Mouse (Mus musculus): ENCODE results near the gene Stpg4. TPM values are rescaled to one million over a fixed set of nuclear protein-coding genes. Genes with fewer than 3 reads are reported as not detected.

The Stpg4 gene
- polyA plus RNA-seq, 1 experiment from 2014 or later: not detected

DNA sequence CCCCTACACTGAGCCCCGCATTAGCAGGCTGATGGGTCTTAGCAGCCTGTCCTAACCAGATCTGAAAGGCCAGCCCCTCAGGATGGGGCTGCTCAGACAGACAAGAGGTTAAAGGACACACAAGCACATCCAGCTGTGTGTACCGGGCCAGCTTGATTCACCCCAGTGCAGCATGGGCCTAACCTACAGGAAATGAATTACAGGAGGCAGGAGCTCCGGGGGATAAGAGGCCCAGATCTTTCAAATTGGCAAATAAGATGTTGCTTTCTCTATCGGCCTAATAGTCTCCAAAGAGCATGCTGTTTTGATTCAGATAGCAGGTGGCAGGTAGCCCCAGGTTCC is 82.3 kb downstream of the Stpg4 start:
- Histone ChIP-seq H3K4me1 (ENCODE audit: control insufficient read depth, insufficient read depth, low read length) (no peaks in the 10 kb centered on the region), H3K9me3 (ENCODE audit: control insufficient read depth, low read length) (no peaks in the 10 kb centered on the region), H3K27me3 (ENCODE audit: control insufficient read depth, insufficient read depth, low read length) (no peaks in the 10 kb centered on the region), H3K9ac (replicated peaks; ENCODE audit: low read length) (no peak overlapping the region), H3K4me3 (replicated peaks; ENCODE audit: low read depth, low read length) (no peak overlapping the region), H3K27ac (replicated peaks; ENCODE audit: low read depth, low read length) (no peak overlapping the region), H3K36me3 (ENCODE audit: control insufficient read depth, insufficient read depth, low read length) (no peaks in the 10 kb centered on the region; the same call in 1 of the 2 replicates), H3K4me2 (ENCODE audit: low read length) (no peak overlapping the region)
- DNase-seq (no peak), ATAC-seq (ENCODE audit: low FRiP score, low TSS enrichment) (no peak)
- 59% methylated on average over 4 of the region's 4 CpGs for WGBS

DNA sequence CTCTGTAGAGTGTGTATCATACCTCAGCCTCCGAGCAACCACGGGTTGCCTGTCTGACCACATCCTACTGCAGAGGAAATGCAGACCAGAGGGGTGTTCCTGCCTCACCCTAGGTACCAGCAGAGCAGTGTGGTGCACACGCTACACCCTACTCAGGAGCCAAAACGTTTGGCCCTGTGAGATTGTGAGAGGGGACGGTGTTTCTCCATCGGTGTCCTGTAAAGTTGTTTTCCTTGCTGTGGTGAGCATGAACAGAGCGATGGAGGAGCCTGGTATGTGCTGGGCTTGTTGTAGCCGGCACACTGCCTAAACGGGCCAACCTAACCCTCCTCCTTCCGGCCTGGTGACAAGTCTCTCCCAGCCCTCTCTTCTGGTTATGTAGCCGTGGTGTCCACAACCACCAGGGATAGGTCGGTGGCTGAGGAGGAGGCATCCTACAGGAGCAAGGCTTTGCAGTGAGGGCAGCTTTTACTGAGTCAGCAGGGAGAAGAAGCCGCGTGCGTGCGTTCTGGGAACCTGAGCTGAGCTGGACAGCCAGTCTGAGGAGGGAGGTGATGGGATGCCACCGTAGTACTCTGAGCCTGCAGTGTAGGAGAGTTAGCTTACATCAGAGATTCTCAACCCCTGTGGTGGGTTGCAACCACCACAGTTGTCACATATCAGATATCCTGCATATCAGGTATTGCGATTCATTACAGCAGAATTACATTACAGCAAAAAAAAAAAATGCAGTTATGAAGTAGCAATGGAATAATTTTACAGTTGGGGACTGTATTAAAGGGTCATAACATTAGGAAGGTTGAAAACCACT is 82.9 kb downstream of the Stpg4 start:
- no peaks in the 10 kb centered on the region; the same call in 1 of the 2 replicates for H3K36me3 ChIP-seq (ENCODE audit: control insufficient read depth, insufficient read depth, low read length)
- H3K27me3 ChIP-seq (ENCODE audit: control insufficient read depth, insufficient read depth, low read length): no peaks in the 10 kb centered on the region
- H3K9ac ChIP-seq (replicated peaks; ENCODE audit: low read length): no peak overlapping the region
- no peaks in the 10 kb centered on the region for H3K9me3 ChIP-seq (ENCODE audit: control insufficient read depth, low read length)
- H3K4me1 ChIP-seq (ENCODE audit: control insufficient read depth, insufficient read depth, low read length): no peaks in the 10 kb centered on the region
- 77% methylated on average over 18 of the region's 18 CpGs for WGBS
- ATAC-seq (ENCODE audit: low FRiP score, low TSS enrichment): no peak
- H3K4me3 ChIP-seq (replicated peaks; ENCODE audit: low read depth, low read length): no peak overlapping the region
- DNase-seq: no peak
- H3K4me2 ChIP-seq (ENCODE audit: low read length): no peak overlapping the region
- H3K27ac ChIP-seq (replicated peaks; ENCODE audit: low read depth, low read length): no peak overlapping the region

GRCm38 (mm10) chr17:87343060-87343703 is 84.4 kb downstream of the Stpg4 start:
- 68% methylated on average over 8 of the region's 8 CpGs for WGBS
- Histone ChIP-seq H3K4me2 (ENCODE audit: low read length) (no peak overlapping the region), H3K4me1 (ENCODE audit: control insufficient read depth, insufficient read depth, low read length) (no peaks in the 10 kb centered on the region), H3K9ac (replicated peaks; ENCODE audit: low read length) (no peak overlapping the region), H3K27ac (replicated peaks; ENCODE audit: low read depth, low read length) (no peak overlapping the region), H3K4me3 (replicated peaks; ENCODE audit: low read depth, low read length) (no peak overlapping the region), H3K9me3 (ENCODE audit: control insufficient read depth, low read length) (no peaks in the 10 kb centered on the region), H3K27me3 (ENCODE audit: control insufficient read depth, insufficient read depth, low read length) (no peaks in the 10 kb centered on the region), H3K36me3 (ENCODE audit: control insufficient read depth, insufficient read depth, low read length) (no peaks in the 10 kb centered on the region; the same call in 1 of the 2 replicates)
- no peak for DNase-seq
- no peak for ATAC-seq (ENCODE audit: low FRiP score, low TSS enrichment)

Other genes starting within 250 kb of the Stpg4 start
- gene Mcfd2, start 161.8 kb downstream of the Stpg4 start, polyA plus RNA-seq (2014; fragmentation: Nextera tagmentation; extraction: Ambion mirVana): 43.1 and 48.1 TPM in 2 replicates
- gene Ttc7, start 144.9 kb downstream of the Stpg4 start, polyA plus RNA-seq (2014; fragmentation: Nextera tagmentation; extraction: Ambion mirVana): 3.6 and 5.0 TPM in 2 replicates
- gene Calm2, start 19.2 kb upstream of the Stpg4 start, polyA plus RNA-seq (2014; fragmentation: Nextera tagmentation; extraction: Ambion mirVana): 1,972 and 2,214 TPM in 2 replicates
- gene Epcam, start 208.2 kb upstream of the Stpg4 start, polyA plus RNA-seq (2014; fragmentation: Nextera tagmentation; extraction: Ambion mirVana): 3.0 and 3.8 TPM in 2 replicates
- 41.4 and 54.4 TPM in 2 replicates for gene Msh2, start 244.6 kb upstream of the Stpg4 start, polyA plus RNA-seq (2014; fragmentation: Nextera tagmentation; extraction: Ambion mirVana)

All from midbrain, embryonic 14.5 days (tissue).